ENCODE assay signal across 8 mouse cellular contexts in genomic region chr5:65199346-65200128, GRCm38 (mm10). TPM values are rescaled to one million over a fixed set of nuclear protein-coding genes. Genes with fewer than 3 reads are reported as not detected.
DNase-seq lines count a peak whose midpoint lies in the region; ATAC-seq and TF ChIP-seq lines count a peak whose summit lies in the region.

Gene Wdr19 (plus strand): TSS chr5:65199696.

- peak; percentile 99 for DNase-seq in ZHBTc4 (ENCODE audit: low read depth, low spot score)
- DNase-seq in gastrocnemius, adult 2 months: peak; percentile 99
- DNase-seq in hindbrain, postnatal 0 days (ENCODE audit: low spot score): peak; percentile 99
- DNase-seq in left cerebral cortex, adult 2 months (ENCODE audit: extremely low spot score in 1 of 2, low spot score in 2 of 2): peak; percentile 96 to 99
- peak; percentile 98 for DNase-seq in right cerebral cortex, adult 2 months (ENCODE audit: low spot score in 2 of 2)
- peak; percentile 98 for DNase-seq in urinary bladder, postnatal 14 days (ENCODE audit: low spot score)

- intact Hi-C loops in gastrocnemius, adult 2 months (cut with DNase I): loop anchor here (10.0 kb wide), 1 partner anchor 115 kb away; no protein-coding TSS in a partner anchor
- intact Hi-C loops in left cerebral cortex, adult 2 months (cut with DNase I): loop anchor here (2.0 kb wide), 1 partner anchor 25 kb away; no protein-coding TSS in a partner anchor

- H3K36me3 ChIP-seq in hindbrain, postnatal 0 days (ENCODE audit: insufficient read depth, low read length): no peaks in the 10 kb centered on the region

- peak within 1 kb of the TSS; percentile 66 for H3K9ac ChIP-seq in hindbrain, postnatal 0 days (replicated peaks; ENCODE audit: low read length)

- H3K9me3 ChIP-seq in hindbrain, postnatal 0 days (ENCODE audit: low read length): no peaks in the 10 kb centered on the region

- WGBS in hindbrain, postnatal 0 days: under 1% methylated on average over 37 of the region's 37 CpGs

- peak within 1 kb of the TSS; percentile 76 for H3K4me2 ChIP-seq in hindbrain, postnatal 0 days (ENCODE audit: low read depth, low read length)

- no peak for TF ChIP-seq CTCF in gastrocnemius, adult 2 months (IDR thresholded peaks at IDR 0.05)
- no peak for TF ChIP-seq CTCF in hindbrain, postnatal 0 days (IDR thresholded peaks at IDR 0.05; ENCODE audit: low read depth)
- TF ChIP-seq CTCF in left cerebral cortex, adult 2 months (IDR thresholded peaks at IDR 0.05): no peak

- H3K4me3 ChIP-seq in gastrocnemius, adult 2 months: peak within 1 kb of the TSS; percentile 87
- H3K4me3 ChIP-seq in hindbrain, postnatal 0 days (ENCODE audit: low read length): peak within 1 kb of the TSS; percentile 70
- H3K4me3 ChIP-seq in left cerebral cortex, adult 2 months: peak within 1 kb of the TSS; percentile 59

- no peaks in the 10 kb centered on the region for H3K4me1 ChIP-seq in hindbrain, postnatal 0 days (ENCODE audit: insufficient read depth, low read length)

- H3K27ac ChIP-seq in gastrocnemius, adult 2 months: peak within 1 kb of the TSS; percentile 93
- H3K27ac ChIP-seq in hindbrain, postnatal 0 days: peak within 1 kb of the TSS; percentile 80
- H3K27ac ChIP-seq in left cerebral cortex, adult 2 months: peak within 1 kb of the TSS; percentile 93

- no peaks in the 10 kb centered on the region for H3K27me3 ChIP-seq in hindbrain, postnatal 0 days (ENCODE audit: insufficient read depth, low read length)

- ATAC-seq in common myeloid progenitor, adult 5-6 weeks (replicated peaks; ENCODE audit: low read depth, poor library complexity, severe bottlenecking): peak; percentile 99
- ATAC-seq in hindbrain, postnatal 0 days: peak; percentile 100
- ATAC-seq in megakaryocyte, adult 5-6 weeks (ENCODE audit: poor library complexity, severe bottlenecking): peak; percentile 100

RNA-seq across cellular contexts. Expression of gene Wdr19, which starts in this region (rescaled TPM):
- 4.3 and 4.7 TPM in 2 replicates for total RNA-seq in common myeloid progenitor, adult 5-6 weeks (2017)
- total RNA-seq in gastrocnemius, adult 2 months (2021): 1 to 10 TPM in 1 of 2 experiments, under 1 TPM in 1; 0.95 to 1.7 TPM
- total RNA-seq in hindbrain, postnatal 0 days (2014; rRNA removed): 11.1 and 12.9 TPM in 2 replicates
- 8.1 and 9.6 TPM in 2 replicates for polyA plus RNA-seq in hindbrain, postnatal 0 days (2015; fragmentation: Nextera tagmentation; extraction: Ambion mirVana)
- total RNA-seq in left cerebral cortex, adult 2 months (2021): 10 to 100 TPM; 20.1 to 21.5 TPM
- 0.36 and 0.89 TPM in 2 replicates for total RNA-seq in megakaryocyte, adult 5-6 weeks (2015)
- 0.37 and 1.6 TPM in 2 replicates for total RNA-seq in megakaryocyte, adult 5-6 weeks (2017)

Comparison
In these comparisons a context has a peak if more than half of its experiments do, and no peak if none do; other contexts are left out.
1. Peak in every context shown above with its lines: DNase-seq, ATAC-seq, H3K4me3 ChIP-seq and H3K27ac ChIP-seq.